Mouse (Mus musculus): Measurements from ENCODE around the gene Tstd3.

GRCm38 (mm10) chr4:21772306-21772705, 5.3 kb upstream of the Tstd3 start:
- TF ChIP-seq EP300 (IDR thresholded peaks at IDR 0.05; ENCODE audit: insufficient read depth, low read depth, low read length) (no peak), CTCF (IDR thresholded peaks at IDR 0.05; ENCODE audit: low read depth, low read length) (no peak)

Data from ES-Bruce4 (cell line).